Mouse (Mus musculus): ENCODE measurements at regions not wholly inside any gene's neighbourhood (a gene's known extent, or its start where the extent isn't known, plus 50 kb on each side); places are given as distances from the start of the nearest gene placed in this dataset.

DNA sequence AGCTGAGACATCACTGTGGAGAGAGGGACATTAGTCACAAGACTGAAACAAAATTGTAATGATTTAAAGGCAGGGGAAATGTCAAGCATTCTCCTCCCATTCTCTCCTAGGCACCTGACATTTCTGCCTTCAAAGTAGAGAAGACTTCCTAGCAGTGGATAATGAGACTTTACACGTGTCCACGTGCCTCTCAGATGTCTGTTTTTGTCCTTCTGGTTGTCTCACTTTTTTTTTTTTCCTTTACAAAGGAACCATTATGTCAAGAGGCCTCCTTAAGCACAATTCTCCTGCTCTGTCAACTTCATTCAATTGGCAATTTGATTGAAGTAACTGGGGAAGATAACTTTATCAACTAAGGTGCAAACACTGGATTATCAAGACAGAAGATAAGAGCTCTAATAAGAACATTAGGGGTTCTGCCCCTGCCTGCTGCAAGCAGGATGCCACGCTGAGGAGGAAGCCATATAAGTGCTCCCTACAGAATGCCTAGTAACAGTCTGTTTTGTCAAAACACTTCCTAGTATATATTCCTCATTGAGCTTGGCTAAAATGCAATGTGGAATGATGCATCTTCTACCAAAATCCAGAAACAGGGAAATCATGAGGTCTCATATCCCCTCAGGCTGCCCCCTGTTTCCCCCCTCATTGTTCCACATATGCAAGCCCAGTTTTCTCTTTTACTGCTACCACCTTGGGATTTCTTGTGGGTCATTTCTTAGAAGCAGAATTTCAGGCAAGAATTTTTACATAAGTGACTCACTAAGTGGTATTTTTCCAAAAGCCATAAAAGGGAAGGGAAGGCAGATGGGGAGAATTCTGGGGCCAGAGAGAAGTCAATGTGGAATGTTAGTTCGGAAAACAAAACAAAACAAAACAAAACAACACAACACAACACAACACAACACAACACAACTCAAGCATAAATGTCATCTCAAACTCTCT lies 967.0 kb upstream of the Lrrc6 start:
- CTCF ChIA-PET, result no interaction called here

DNA sequence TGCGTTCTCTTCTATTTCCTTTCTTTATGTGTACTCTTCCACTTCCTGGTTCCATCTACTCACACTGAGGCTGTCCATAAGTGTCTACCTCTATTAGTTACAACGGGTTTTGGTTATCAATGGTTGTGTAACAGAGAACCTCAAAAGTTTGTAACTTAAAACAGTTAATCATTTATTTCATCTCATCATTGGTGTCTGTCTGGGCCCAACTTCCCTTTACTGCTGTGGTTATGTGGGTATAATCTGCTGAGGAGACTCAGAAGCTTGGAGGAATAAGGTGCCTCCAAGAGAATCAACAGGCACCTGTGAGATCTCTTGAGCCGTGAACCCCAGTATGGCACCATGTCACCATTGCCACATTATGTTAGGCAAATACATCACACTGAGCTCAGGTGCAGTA lies 962.2 kb upstream of the Lrrc6 start:
- CTCF ChIA-PET, result no interaction called here

DNA sequence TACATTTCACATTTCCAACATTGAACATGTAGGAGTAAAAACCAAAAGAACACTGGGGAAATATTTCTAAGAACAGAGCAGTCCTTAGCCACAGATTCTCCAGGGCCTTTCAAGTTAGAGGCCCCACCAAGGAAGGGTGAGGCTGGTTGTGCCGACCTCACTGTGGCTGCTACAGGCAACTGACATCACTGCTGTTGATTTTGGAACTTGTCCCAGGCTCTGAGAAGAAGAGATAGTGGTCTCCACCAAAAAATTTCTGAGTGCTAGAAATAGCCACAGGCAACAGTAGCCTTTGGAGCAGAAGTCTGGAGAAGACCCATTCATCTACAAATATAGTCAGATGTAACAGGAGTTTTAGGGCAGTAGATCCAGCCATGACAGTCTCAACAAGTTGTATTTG lies 959.7 kb upstream of the Lrrc6 start:
- CTCF ChIA-PET, result no interaction called here

DNA sequence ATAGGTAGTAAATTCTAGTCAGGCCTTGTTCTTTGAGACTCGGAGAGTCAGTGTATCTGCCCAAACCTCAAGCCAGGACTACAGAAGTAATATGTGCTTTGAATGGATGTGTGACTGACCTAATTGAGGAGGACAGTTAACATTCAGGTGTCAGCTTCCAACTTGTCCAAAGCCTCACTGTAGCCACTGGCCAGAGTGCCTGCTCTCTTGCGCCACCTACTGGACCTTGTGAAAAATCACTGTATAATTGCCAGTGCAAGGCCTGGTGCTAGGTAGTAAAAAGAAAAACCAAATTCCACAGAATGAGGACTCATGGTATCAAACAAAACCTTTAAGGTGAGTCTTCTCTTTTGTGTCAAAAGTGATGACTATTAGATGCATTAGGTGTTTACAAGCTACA lies 933.6 kb upstream of the Lrrc6 start:
- CTCF ChIA-PET, result no interaction called here

DNA sequence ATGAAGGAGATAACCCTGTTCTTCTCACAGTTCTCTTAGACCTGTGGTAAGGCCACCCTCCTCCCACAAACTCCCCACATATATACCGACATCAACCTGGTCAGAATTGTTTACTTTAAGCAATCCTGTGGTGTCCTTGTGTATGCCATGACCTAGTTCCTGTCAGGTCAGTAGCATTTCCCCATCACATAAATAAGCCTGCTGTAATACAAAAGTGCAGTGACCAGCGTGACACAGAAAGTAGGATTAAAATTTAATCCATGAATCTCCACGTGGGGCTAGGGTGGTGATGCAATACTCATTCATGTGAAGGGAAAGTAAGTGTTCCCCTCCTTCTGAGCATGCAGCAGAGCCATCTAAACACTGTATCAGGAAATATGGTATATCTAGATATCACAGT lies 923.2 kb upstream of the Lrrc6 start:
- CTCF ChIA-PET, result no interaction called here

DNA sequence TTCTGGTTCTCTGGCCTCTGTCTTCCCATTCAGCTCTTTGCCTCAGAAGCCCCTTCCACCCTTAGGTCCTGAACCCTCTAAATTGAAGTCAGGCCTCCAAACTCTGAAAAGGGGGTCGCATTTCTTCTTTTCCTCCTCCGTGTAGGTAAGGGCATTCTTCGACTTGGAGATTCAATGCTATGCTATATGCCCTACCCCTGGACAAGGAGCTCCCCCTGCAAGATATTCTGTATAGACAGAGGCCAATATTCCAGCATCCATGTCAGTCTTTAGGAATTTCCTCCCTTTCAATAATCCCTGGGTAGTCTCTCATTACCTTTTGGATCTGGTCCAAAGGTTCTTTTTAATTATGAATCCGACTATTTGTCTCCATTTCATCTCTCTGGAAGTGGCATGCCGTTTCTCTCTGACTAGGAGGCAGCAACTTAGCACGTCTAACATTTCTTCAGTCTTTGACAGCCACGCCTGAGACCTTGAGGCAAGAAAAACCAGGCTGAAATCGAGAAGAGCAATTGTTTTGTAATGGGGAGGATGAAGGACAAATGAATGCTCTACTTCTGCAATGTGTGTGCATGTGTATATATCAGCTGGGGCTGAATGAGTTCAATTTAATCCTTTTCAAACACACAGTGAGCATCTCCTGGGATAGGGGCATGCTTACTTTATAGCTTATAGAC lies 921.7 kb upstream of the Lrrc6 start:
- CTCF ChIA-PET, result no interaction called here

DNA sequence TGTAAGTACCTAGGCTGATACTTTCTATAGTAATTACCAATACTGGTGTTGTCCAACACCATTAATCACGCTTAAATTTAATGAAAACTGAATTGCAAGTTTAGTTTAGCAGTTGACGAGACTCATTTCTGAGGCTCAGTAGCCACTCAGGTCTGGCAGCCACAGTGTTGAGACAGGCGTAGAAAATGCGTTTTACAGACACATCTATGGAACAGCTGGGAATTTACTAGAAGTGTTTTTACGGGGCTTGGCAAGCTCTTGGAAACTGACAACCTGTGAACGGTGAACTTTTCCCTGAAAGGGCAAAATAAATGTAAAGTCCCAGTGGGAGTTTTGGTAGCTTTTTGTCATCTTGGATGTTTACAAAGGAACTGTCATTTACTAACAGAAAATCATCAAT lies 920.1 kb upstream of the Lrrc6 start:
- CTCF ChIA-PET, result no interaction called here

DNA sequence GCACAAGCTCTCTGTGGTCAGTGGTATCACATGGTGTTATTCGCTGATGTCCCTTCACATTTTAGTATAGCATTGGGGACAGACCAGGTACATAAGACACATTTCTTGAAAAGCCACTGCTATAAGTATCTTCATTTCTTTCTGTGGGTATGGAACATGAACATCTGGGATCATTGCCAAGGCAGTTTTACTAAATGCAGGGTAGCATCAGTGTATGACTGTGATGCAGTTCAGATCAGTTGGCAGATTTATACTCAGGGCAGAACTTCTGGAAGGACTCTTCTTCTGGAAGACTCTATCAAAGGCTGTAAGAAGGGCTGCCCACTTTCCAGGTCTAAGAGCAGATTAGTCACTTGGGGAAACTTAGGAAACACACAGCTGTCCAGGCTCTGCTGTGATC lies 919.0 kb upstream of the Lrrc6 start:
- CTCF ChIA-PET, result interaction anchor here (0.5 to 0.7 kb wide), 2 partner anchors 164 to 326 kb away, joined by 3 to 7 read pairs; no protein-coding TSS in a partner anchor

DNA sequence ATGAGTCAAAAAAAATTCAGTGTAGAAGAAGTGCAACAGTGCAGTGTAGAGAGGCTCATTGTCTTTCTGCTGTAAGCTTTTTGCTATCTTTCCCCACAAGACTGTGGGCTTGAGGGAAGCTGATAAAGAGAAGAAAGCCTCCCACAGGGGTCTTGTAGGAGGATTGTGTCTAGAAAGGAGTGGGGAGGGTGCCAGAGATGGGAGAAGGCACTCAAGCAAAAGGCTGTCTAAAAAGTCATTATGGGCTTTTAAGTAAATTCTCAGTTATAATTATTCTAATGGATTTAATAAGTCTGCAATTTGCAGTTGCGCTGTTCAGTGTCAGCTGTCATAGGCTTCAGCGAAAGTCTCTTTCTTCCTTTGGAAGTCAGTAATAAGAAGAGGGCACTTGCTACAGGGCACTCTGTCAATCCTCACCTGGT lies 917.0 kb upstream of the Lrrc6 start:
- CTCF ChIA-PET, result no interaction called here

DNA sequence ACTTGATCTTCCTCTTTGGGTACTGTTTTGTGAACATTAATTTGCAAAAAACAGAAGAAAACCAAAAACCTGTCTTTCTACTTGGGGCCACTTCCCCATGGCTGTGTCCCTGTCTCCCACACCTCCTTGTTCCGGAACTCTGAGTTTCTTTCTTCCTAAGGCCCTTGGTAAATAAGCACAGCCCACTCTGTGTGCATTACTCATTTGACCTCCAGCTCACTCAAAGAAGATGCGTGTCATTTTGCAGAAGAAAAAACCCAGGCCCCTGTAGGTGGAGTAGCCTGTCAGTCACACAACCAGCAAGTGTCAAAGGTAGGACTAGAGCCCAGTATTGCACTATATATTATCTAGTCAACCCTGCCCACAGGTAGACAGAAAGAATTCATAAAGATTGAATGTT lies 915.1 kb upstream of the Lrrc6 start:
- CTCF ChIA-PET, result interaction anchor here (0.6 kb wide), 1 partner anchor 355 kb away, joined by 3 read pairs; no protein-coding TSS in a partner anchor

DNA sequence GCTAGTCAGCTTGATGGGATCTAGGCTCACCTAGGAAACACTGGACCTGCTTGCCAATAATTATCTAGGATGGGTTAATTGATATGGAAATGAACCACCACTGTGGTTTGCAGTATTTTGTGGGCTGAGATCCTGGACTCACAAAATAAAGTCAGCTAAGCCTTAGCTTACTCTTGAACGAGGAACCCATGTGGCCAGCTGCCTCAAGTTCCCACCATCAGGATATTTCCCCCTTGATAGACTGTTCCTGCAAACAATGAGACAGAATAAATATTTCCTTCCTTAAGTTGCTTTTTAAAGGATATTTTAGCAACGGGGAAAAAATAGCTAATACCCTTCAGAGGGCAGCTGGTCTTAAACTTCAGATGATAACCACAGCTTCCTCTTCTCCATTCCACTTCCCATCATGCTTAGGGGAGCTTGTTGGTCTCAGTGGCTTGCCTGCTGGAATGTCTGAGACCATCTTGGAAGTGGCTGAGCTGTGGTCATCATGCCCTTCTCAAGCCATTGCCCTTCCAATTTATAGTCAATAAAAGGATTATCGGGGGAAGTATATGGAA lies 913.7 kb upstream of the Lrrc6 start:
- CTCF ChIA-PET, result no interaction called here

DNA sequence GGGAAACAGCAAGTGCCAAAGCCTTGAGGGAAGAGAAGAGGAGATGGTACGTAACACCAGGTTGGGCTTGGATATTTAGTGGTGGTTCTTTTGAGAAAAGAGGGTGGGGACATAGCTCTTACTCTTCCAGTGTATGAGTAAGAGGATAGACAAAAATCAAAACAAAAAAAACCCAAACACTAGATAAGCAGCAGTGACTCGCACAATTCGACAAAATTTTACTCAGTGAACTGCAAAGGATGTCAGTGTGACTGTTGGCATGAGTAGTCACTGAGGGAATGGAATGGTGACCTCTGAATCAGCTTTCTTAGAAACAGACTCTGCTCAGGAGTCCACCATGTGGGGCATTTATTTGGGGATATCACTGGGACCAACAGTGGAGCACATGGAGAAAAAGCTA lies 912.9 kb upstream of the Lrrc6 start:
- CTCF ChIA-PET, result no interaction called here

DNA sequence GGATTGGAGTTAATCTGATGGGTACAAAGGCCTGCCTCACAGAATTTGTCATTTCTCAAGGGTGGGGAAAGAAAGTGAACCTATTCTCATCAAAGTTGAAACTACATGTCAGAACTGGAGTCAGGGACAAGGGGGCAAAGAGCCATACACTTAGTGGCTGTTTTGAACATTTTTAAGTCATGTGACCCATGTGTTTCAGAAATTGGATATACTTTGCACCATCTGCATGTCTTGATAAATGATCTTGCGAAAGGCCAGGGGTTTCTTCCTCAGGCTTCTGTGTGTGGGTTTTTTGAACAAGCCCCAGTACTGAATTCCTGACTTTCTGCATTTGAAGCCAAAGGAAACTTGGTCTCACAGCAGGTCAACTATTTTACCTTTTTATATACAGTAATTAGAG lies 911.7 kb upstream of the Lrrc6 start:
- CTCF ChIA-PET, result no interaction called here

DNA sequence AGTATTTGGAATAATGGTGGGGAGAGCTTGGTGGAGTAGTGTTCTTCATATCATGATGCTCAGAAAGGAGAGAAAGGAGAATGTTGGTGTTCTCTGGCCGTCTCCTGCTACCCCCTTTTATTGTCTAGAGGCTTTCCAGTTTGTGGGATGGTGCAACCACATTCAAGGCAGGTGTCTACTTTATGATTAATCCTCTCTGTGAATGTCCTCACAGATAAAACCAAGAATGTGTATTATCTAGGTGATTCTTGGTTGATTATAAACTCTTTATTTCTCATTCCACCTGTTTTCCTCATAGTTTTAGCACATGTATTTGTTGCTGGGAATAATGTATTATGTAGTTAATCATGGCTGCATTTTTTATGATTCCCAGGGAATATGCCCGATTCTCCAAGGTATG lies 910.9 kb upstream of the Lrrc6 start:
- CTCF ChIA-PET, result no interaction called here

DNA sequence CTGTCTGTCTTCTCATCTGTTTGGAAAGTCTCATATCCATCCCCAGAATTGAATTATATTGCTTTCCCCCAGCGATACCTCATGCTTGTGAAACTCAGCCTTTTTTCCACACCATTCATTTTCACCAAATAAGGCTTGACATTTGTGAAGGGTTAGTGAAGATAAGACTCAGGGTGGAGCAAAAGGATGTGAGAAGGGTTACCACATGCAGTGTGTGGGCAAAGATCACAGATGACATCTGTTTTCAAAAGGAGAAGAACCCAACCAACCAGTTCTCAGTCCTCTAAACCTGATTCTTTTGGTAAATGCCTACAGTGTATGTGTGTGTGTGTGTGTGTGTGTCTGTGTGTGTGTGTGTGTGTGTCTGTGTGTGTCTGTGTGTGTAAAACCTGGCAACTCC lies 909.3 kb upstream of the Lrrc6 start:
- CTCF ChIA-PET, result no interaction called here

DNA sequence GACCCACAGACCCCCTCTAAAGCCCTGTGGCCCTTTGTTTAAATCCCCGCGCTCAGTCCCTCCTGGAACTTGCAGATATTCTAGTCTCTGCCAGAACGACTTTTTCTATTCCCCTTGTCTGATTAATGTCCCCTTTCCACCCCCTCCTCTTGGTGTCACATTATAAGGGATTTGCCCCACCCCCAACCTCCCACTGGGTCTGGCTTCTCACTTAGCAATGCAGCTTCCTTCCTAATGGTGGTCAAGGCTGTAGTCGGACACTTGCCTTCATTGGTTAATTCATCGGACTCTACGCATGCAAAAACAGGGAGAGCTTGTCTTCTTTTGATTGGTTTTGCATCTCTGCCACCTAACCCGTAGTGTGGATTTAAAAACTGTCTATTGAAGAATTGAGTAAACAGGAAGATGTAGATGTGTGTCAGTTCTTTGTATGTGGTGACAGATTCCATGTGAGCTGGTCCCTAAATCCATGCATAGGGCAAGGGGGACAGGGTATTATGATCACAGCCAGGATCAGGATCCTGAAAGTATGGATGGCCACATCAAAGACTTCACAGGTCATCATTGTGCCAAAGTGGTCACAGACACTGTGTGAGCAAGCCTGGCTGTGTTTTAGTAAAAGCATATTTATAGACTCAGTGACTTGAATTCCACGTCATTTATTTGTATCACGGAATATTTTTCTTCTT lies 908.3 kb upstream of the Lrrc6 start:
- CTCF ChIA-PET, result no interaction called here

DNA sequence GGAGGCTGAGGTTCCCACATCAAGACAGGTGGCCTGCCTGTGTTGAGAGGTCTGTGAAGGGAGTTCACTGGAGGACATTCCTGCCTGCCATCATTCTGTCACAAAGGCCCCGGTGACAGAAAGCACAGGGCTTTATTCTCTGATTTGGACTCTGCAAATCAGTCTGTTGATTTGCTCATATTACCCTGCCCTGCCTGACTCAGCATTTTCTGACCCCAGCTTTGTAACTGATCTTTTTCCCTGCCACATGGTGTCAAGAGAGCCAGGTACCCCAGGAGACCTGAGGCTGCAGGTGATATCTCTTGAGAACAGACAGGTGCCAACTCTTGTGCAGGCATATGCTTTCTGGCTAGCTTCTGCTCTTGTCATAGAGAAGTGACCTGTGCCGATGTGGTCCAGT lies 906.5 kb upstream of the Lrrc6 start:
- CTCF ChIA-PET, result no interaction called here

DNA sequence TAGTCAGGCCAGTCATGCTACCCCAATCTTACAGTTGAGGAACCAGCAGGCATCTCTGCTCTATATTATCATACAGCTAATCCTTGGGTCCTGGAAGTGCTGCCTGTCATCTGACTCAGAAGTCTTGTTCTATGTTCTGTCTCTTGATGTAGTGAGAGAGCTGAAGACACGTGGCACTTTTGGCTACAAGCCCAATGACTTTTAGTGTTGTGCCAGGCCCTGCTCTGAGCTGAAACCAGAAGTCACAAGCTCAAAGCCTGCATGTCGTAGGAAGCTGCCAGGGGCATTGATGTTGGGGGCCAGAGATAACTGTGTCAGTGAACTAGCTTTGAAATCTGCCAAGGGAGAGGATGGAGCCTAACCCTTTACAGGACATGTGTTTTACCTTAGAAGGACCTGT lies 904.8 kb upstream of the Lrrc6 start:
- CTCF ChIA-PET, result no interaction called here

DNA sequence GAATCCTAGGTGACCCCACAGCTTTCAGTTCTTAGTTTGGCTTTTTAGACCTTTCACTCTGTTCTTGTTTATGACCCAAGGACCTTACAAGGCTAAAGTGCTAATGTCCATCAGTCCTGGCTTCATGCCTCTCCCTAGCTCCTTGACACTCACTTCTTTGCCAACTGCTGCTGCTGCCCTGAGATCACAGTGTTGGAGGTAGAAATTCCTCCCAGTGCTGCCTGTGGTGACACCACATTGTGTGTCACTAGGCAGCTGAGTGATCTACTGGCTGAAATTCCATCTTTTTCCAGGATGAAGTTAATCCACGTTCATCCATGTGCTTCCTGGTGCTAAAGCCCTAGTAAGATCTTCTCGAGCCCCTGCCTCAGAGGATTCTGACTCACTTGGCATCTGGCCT lies 904.3 kb upstream of the Lrrc6 start:
- CTCF ChIA-PET, result no interaction called here

DNA sequence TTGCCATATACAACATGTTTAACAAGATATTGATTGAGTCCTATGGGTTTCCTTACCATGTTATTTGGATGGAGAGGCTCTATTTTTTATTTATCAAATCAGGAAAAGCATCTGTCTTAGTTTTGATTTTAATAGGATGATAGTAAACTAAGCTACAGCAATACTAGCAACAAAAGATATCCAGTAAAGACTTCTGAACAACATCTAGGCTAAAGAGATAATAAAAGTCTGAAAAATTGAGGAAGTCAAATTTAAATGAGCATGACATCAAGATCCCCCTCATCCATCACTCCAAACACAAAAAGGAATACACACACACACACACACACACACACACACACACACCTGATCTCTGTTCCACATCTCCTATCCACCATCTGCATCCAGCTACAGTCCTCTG lies 901.6 kb upstream of the Lrrc6 start:
- CTCF ChIA-PET, result interaction anchor here (0.6 kb wide), 1 partner anchor 687 kb away, joined by 5 read pairs; no protein-coding TSS in a partner anchor

DNA sequence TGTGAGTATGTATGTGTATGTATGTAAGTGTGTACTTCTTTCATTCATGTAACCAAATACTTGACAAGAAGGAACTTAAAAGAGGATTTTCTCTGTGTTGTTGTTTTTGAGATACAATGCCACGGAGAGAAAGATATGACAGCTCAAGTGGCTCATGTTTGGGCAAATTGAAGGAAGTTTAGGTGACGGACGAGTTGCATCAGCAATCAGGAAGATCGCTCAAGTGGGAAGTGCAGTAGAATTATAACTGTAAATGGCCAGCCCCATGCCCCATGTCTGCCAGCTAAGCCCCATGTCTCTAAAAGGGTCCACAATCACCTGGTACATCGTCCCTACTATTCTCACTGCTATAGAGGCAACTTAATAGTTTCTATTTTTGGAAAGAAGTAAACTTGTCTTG lies 896.6 kb upstream of the Lrrc6 start:
- CTCF ChIA-PET, result no interaction called here

DNA sequence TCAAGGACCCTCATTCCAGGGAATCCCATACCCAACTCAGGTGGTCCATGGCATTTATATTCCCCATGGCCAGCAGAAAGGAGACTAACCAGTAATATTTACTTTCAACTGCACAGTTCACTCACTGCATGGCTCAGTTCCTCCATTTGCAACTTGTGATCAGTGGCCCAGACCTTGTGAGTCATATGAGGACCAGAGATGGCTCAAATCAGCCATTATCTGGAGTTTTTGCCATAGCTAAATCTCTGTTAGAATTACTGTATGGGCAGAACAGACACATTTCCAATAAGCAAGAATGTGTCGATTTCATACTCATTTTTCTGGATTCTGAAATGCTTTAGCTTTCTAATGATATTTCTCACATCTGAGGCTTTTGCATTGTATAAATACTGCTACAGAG lies 894.4 kb upstream of the Lrrc6 start:
- CTCF ChIA-PET, result no interaction called here

DNA sequence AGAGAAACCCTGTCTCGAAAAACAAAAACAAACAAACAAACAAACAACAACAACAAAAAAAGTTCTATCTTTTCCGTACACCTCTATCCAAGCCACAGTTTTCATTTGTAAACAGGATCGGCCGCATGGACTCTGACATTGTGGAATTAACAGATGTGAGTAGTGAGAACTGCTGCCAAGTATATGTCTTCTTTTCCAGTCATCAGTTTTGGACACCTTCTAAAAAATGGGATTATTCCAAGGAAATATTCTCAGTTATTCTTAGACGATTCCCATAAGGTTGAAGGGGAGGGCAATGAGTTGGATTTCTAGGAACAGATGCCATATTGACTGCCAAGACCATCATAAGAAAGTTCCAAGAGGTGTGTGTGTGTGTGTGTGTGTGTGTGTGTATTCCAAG lies 891.2 kb upstream of the Lrrc6 start:
- CTCF ChIA-PET, result no interaction called here
